Mouse (Mus musculus) embryonic facial prominence, embryonic 15.5 days (tissue): ENCODE measurements around the gene Gm11213. TPM values are rescaled to one million over a fixed set of nuclear protein-coding genes. Genes with fewer than 3 reads are reported as not detected.

ENCODE experiments used
- ATAC-seq: fragments of 200-750 bp; cut with Nextera tagmentation; 2 replicates; pipeline ENCODE4 v1.8.0; 2017; ENCODE audit warnings: low read depth, moderate TSS enrichment; ENCODE audit not compliant: insufficient number of reproducible peaks, low FRiP score, low TSS enrichment
- H3K27ac ChIP-seq: fragments of 300-500 bp; sonication (generic); replicated peaks from 2 replicates; pipeline ENCODE4 v1.5.1; 2015; ENCODE audit warnings: mild to moderate bottlenecking, inconsistent platforms
- H3K27me3 ChIP-seq: fragments of 300-500 bp; sonication (generic); 2 replicates; pipeline ENCODE4 v1.6.1; 2015; ENCODE audit warnings: inconsistent platforms
- H3K36me3 ChIP-seq: fragments of 300-500 bp; sonication (generic); 2 replicates; pipeline ENCODE4 v1.6.1; 2015; ENCODE audit warnings: mild to moderate bottlenecking, inconsistent platforms
- H3K4me1 ChIP-seq: fragments of 300-500 bp; sonication (generic); 2 replicates; pipeline ENCODE4 v1.6.1; 2015; ENCODE audit warnings: inconsistent platforms
- H3K4me2 ChIP-seq: fragments of 300-500 bp; sonication (generic); replicated peaks from 2 replicates; pipeline ENCODE4 v1.6.1; 2015; ENCODE audit warnings: mild to moderate bottlenecking, inconsistent platforms
- H3K4me3 ChIP-seq: fragments of 300-500 bp; sonication (generic); replicated peaks from 2 replicates; pipeline ENCODE4 v1.5.1; 2015; ENCODE audit warnings: mild to moderate bottlenecking, inconsistent platforms
- H3K9ac ChIP-seq: fragments of 300-500 bp; sonication (generic); 2 replicates; pipeline ENCODE4 v1.6.1; 2015; ENCODE audit warnings: inconsistent platforms
- H3K9me3 ChIP-seq: fragments of 300-500 bp; sonication (generic); replicated peaks from 2 replicates; pipeline ENCODE4 v1.6.1; 2016; ENCODE audit warnings: inconsistent platforms
- WGBS: fragments of 180-500 bp; shearing (Covaris S2); methylation state at CpG from one replicate; pipeline ENCODE4 v1.1.7; 2015; 5-methylcytosine and 5-hydroxymethylcytosine counted together
- polyA plus RNA-seq: library from polyadenylated mRNA; unstranded; fragments of >200 nt; fragmentation: Nextera tagmentation; extraction: Ambion mirVana; gene quantifications from 2 replicates; pipeline ENCODE4 v1.2.1, GENCODE M21; 2015

The Gm11213 gene
- polyA plus RNA-seq, 1 experiment from 2014 or later, result not detected

GRCm38 (mm10) chr4:63605968-63606367 lies 907 bp upstream of the Gm11213 start:
- H3K36me3 ChIP-seq, result no peaks in the 10 kb centered on the region
- H3K4me2 ChIP-seq, result no peak overlapping the region
- no peaks in the 10 kb centered on the region for H3K4me1 ChIP-seq
- ATAC-seq, result no peak
- H3K9ac ChIP-seq, result no peak overlapping the region
- WGBS, result 83% methylated on average over 1 of the region's 1 CpGs
- no peaks in the 10 kb centered on the region for H3K9me3 ChIP-seq
- H3K27ac ChIP-seq, result no peak overlapping the region
- no peaks in the 10 kb centered on the region for H3K27me3 ChIP-seq
- no peak overlapping the region for H3K4me3 ChIP-seq

DNA sequence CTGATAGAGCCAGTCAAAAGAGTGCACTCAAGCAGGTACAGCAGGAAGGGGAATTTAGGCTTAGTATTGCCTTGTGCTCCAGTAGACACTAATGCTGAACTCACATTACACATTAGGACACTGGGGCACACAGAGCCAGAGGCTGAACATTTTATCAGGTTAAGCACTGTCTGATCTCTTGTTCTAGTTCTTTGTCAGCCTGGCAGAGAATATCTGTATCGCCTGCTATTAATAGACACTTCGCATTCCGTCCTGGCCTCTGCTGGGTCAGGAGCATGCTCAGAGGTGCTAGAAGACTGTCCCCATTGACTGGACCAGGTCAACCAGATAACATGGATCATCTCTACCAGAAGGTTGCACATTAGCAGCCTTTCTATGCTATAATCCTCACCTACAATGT lies 484 bp upstream of the Gm11213 start:
- H3K36me3 ChIP-seq, result no peaks in the 10 kb centered on the region
- H3K4me1 ChIP-seq, result no peaks in the 10 kb centered on the region
- WGBS, result 86% methylated on average over 3 of the region's 3 CpGs
- H3K27me3 ChIP-seq, result no peaks in the 10 kb centered on the region
- H3K27ac ChIP-seq, result no peak overlapping the region
- no peak overlapping the region for H3K4me2 ChIP-seq
- no peaks in the 10 kb centered on the region for H3K9me3 ChIP-seq
- no peak overlapping the region for H3K9ac ChIP-seq
- H3K4me3 ChIP-seq, result no peak overlapping the region
- ATAC-seq, result no peak

DNA sequence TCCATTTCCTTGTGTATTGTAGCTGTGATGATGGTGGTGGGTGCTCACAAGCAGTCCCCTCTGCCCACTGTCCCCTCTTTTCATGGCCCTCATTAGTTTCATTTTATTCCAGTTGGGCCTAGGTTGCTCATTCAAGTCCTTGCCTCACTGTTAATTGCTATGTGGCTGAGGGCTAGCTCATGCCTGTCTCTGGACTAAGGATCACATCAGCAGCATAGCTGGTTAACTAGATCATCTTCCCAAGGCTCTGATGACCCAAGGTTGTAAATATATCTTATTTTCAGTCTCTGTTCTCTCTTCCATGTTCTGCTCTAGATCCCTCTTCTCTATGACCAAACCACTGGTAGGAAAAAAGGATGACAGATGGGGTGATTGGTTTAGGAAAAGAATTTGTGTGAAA lies 3.8 kb downstream of the Gm11213 start:
- Histone ChIP-seq H3K4me1 (no peaks in the 10 kb centered on the region), H3K27me3 (no peaks in the 10 kb centered on the region), H3K36me3 (no peaks in the 10 kb centered on the region), H3K27ac (no peak overlapping the region), H3K9ac (no peak overlapping the region), H3K4me3 (no peak overlapping the region), H3K9me3 (no peaks in the 10 kb centered on the region), H3K4me2 (no peak overlapping the region)
- ATAC-seq, result no peak

DNA sequence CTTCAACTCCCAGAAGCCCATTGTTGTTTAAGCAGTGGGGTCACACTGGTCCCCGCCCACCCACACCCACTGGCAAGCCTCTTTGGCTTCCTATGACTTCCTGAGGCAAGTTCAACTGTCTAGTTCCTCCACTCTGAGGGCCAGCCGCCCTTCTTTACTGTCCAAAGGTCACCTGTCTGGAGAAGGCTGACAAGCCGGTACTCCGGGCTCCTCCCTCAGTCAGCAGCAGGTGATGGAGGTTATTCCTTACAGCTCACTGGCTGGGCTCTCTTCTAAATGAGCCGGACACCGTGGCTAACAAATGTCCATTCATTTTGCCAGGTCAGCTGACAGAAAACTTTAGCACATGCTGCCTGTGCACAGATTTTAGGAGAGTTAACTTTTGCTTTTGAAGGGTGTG lies 4.3 kb downstream of the Gm11213 start:
- H3K4me2 ChIP-seq, result no peak overlapping the region
- 80% methylated on average over 6 of the region's 6 CpGs for WGBS
- H3K9me3 ChIP-seq, result no peaks in the 10 kb centered on the region
- H3K9ac ChIP-seq, result no peak overlapping the region
- no peaks in the 10 kb centered on the region for H3K36me3 ChIP-seq
- no peak for ATAC-seq
- H3K27me3 ChIP-seq, result no peaks in the 10 kb centered on the region
- no peak overlapping the region for H3K27ac ChIP-seq
- H3K4me1 ChIP-seq, result no peaks in the 10 kb centered on the region
- no peak overlapping the region for H3K4me3 ChIP-seq

DNA sequence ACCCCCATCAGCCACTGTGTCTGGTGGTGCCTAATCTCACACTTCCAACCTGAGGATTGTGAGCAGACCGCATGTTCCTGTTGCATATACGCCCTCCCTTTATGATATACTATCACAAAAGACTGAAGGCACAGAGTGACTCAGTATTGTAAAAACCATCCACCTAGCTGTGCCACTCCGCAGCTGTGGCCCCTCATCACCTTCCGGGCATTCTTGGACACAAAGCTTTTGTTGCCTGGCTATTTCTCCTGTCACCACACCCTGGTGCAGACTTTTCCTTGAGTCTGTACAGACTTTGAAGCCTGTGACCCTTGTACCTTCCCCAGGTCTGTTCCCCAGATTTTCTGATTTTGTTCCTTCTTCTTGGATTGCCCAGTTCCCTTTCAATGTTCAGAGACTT lies 9.1 kb downstream of the Gm11213 start:
- Histone ChIP-seq H3K9me3 (no peaks in the 10 kb centered on the region), H3K9ac (no peak overlapping the region), H3K4me1 (no peaks in the 10 kb centered on the region), H3K27ac (no peak overlapping the region), H3K4me3 (no peak overlapping the region), H3K4me2 (no peak overlapping the region), H3K27me3 (no peaks in the 10 kb centered on the region), H3K36me3 (no peaks in the 10 kb centered on the region)
- no peak for ATAC-seq
- 93% methylated on average over 4 of the region's 4 CpGs for WGBS

- no peak overlapping the region for H3K4me3 ChIP-seq
- WGBS, result 70% methylated on average over 10 of the region's 10 CpGs
These were observed 9.8 kb downstream of the Gm11213 start for GRCm38 (mm10) chr4:63595259-63595658.

DNA sequence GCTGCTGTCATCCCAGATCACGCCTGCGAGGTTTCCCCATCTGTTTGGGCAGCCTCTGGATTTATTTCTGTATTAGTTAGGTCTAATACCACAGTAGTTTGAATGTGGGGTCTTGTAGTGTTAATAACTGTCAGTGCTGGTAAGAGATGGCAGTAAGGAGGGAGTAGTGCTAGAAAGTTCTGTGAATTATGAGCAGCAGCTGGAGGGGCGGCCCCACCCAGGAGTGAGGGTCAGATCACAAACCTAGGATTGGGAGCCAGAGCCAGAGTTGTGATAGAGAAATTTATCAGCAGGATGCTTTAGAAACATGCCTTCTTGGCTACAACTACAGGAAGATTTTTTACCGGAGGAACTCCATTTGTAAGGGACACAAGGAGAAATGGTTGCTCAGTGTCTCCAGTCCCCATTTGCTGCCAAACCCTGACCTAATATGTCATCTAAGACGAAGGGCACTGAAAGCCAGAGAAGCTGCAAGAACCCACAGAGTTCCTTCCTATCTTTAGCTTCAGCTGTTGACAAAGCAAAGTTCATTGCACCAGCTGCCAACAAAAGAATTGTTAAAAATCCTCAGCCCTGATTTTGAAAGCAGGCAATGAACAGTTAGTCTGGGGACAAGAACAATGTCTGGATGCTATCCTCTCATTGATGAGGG lies 10.5 kb downstream of the Gm11213 start:
- ATAC-seq, result no peak
- WGBS, result 76% methylated on average over 5 of the region's 5 CpGs
- Histone ChIP-seq H3K4me2 (no peak overlapping the region), H3K4me3 (no peak overlapping the region), H3K36me3 (no peaks in the 10 kb centered on the region), H3K4me1 (no peaks in the 10 kb centered on the region), H3K27me3 (no peaks in the 10 kb centered on the region), H3K9me3 (no peaks in the 10 kb centered on the region), H3K9ac (no peak overlapping the region), H3K27ac (no peak overlapping the region)

More at GRCm38 (mm10) chr4:63595259-63595658, 9.8 kb downstream of the Gm11213 start:
- no peak for ATAC-seq
- H3K27me3 ChIP-seq, result no peaks in the 10 kb centered on the region
- H3K9me3 ChIP-seq, result no peaks in the 10 kb centered on the region
- H3K4me2 ChIP-seq, result no peak overlapping the region
- no peak overlapping the region for H3K27ac ChIP-seq
- H3K36me3 ChIP-seq, result no peaks in the 10 kb centered on the region
- no peak overlapping the region for H3K9ac ChIP-seq
- H3K4me1 ChIP-seq, result no peaks in the 10 kb centered on the region

GRCm38 (mm10) chr4:63590538-63590937 lies 14.5 kb downstream of the Gm11213 start:
- Histone ChIP-seq H3K4me1 (no peaks in the 10 kb centered on the region), H3K4me2 (no peak overlapping the region), H3K9me3 (no peaks in the 10 kb centered on the region), H3K9ac (no peak overlapping the region), H3K27ac (no peak overlapping the region), H3K27me3 (no peaks in the 10 kb centered on the region), H3K4me3 (no peak overlapping the region), H3K36me3 (no peaks in the 10 kb centered on the region)
- ATAC-seq, result no peak
- WGBS, result 72% methylated on average over 4 of the region's 4 CpGs

GRCm38 (mm10) chr4:63589987-63590386 lies 15.1 kb downstream of the Gm11213 start:
- Histone ChIP-seq H3K4me2 (no peak overlapping the region), H3K9ac (no peak overlapping the region), H3K36me3 (no peaks in the 10 kb centered on the region), H3K4me1 (no peaks in the 10 kb centered on the region), H3K27me3 (no peaks in the 10 kb centered on the region), H3K27ac (no peak overlapping the region), H3K9me3 (no peaks in the 10 kb centered on the region), H3K4me3 (no peak overlapping the region)
- 76% methylated on average over 7 of the region's 7 CpGs for WGBS
- no peak for ATAC-seq

DNA sequence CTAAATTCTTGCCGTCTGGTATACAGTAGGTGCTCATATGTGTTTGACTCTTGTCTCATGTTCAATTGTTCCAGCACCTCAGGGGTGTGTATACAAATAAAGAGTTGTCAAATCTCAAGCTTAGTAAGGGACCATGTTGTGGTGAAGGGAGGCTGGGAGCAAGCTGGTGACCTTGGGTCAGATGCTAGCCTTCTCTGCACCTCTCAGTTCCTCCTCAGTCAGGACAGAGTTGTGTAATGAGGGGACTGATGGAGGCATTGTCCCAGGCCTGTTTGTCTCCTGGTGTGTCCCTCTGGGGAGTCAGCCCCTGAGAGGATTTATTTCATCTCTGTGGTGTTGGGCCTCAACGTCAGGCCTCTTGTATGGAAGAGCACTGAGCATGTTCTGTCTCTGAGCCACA lies 18.8 kb downstream of the Gm11213 start:
- no peak overlapping the region for H3K9ac ChIP-seq
- no peaks in the 10 kb centered on the region for H3K27me3 ChIP-seq
- no peaks in the 10 kb centered on the region for H3K9me3 ChIP-seq
- no peaks in the 10 kb centered on the region for H3K36me3 ChIP-seq
- 78% methylated on average over 2 of the region's 2 CpGs for WGBS
- no peak overlapping the region for H3K4me2 ChIP-seq
- H3K27ac ChIP-seq, result no peak overlapping the region
- ATAC-seq, result no peak
- H3K4me3 ChIP-seq, result no peak overlapping the region
- H3K4me1 ChIP-seq, result peaks cover 11% of the 10 kb centered on the region

DNA sequence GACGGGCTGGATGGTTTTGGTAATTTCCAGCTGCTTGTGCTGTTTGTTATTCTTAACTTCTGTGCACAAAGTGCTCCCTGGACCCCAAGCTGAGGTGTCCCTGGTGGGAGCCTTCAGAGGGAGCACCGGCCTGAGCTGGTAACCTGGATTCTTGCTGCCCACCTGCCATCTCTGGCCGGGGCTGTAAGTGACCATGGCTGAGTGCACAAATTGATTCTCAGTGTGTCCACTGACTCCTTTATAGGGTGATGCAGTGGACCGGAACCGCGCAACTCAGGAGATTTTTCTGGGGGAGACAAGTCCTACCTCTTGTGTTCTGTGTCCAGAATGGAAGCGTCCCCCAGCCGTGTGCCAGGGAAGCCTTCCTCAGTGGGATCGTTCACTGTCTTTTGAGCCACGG lies 19.8 kb downstream of the Gm11213 start:
- WGBS, result 89% methylated on average over 10 of the region's 10 CpGs
- Histone ChIP-seq H3K36me3 (no peaks in the 10 kb centered on the region), H3K27ac (no peak overlapping the region), H3K9me3 (no peaks in the 10 kb centered on the region), H3K9ac (no peak overlapping the region), H3K27me3 (no peaks in the 10 kb centered on the region), H3K4me3 (no peak overlapping the region), H3K4me1 (peaks cover 11% of the 10 kb centered on the region), H3K4me2 (no peak overlapping the region)
- no peak for ATAC-seq

DNA sequence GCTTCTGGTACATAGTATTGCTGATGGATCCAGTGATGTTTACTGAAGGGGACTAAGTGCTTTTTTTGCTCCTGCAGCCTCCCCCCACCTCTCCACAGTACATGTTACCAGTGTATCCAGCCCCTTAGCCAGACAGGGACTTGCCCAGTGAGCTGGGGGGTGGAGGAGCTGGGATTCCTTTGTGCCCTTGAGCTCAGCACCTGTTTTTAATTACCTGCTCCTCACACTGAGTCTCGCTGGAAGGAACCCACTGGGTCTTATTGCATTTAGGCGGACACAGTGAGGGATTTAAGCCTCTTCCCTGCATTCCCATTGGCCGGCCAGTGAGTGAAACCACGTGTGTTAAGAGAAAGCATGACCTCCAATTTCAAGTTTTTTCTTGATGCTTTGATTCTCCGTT lies 22.5 kb downstream of the Gm11213 start:
- Histone ChIP-seq H3K36me3 (peaks cover 3% of the 10 kb centered on the region; the same call in 1 of the 2 replicates), H3K27ac (peak overlapping the region; percentile 60; the same call in 1 of the 2 replicates), H3K27me3 (no peaks in the 10 kb centered on the region), H3K4me2 (no peak overlapping the region), H3K9me3 (no peaks in the 10 kb centered on the region), H3K4me3 (no peak overlapping the region), H3K4me1 (peaks cover 11% of the 10 kb centered on the region), H3K9ac (no peak overlapping the region)
- WGBS, result 18% methylated on average over 5 of the region's 5 CpGs
- peak; percentile 63; the same call in 1 of the 2 replicates for ATAC-seq
